Mouse (Mus musculus) lung, adult 18-20 months (tissue): ENCODE results near the gene Olfr1502.
"Not testable (repeated sequence)": the region's sequence is repeated elsewhere in the genome, so short reads cannot be mapped to it uniquely, and the experiment has no call there.

Experiments
- DNase-seq, 2 experiments: peaks; one replicate each; pipeline ENCODE4 v3.0.0; 2022; ENCODE audit warnings: mixed read lengths in 2 of 2

The Olfr1502 gene

DNA sequence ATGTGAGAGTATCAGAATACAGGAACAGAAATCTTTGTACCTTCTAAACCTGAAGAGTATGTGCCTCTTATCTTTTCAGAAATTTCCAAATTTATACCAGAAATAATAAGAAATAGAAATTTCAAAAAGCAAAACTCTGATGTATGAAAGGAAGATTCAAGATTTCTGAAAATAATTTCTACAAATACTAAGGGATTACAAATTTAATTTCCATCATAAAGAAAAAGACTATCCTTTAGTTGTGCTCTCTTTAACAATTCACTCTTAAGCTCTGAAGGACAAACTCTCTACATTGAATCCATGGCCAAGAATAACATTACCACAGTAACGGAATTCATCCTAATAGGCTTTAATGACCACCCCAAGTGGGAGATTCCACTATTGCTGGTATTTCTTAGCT, at the start of gene Olfr1502:
Gene Olfr1502, plus strand, starts transcription at position 301 of the 400 bp plus-strand sequence.
- no peak for DNase-seq

DNA sequence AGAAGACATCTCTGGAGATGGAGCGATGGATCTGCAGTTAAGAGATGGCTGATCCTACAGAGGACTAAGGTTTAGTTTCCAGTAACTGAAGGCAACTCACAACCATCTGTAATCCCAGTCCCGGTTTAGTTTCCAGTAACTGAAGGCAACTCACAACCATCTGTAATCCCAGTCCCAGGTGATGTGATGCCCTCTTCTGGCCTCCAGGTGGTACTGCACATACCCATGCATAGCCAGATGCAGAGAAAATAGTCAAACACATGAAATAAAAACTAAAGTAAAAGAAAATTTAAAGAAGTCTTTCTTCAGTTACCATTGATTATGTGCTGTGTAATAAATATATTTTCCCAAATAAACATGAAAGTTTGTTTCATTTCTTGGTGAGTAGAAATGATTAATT, 48.8 kb upstream of the Olfr1502 start:
- DNase-seq: no peak

DNA sequence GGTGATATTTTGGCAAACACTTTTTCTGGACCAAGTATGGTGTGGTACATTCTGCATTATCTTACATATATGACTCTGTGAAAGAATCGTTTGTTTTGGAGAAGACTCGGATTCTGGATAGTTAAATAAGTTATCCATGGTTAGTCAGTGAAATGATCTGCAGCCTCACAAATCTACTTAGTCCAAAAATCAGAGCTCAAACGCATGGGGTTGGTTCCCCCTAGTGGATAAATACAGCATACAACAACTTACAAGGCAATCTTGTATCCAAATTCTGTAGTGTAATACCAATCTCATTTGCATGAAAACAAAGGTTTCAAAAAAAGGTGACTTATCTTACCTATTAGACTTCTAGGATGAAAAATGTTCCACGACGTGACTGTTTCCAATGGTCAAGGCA, 42.8 kb upstream of the Olfr1502 start:
- DNase-seq: no peak

- no peak for DNase-seq
Measured at GRCm38 (mm10) chr19:13819347-13819746, 42.2 kb upstream of the Olfr1502 start, which contains the start of gene Olfr1499. Gene Olfr1499 (minus strand): TSS chr19:13819447.

DNA sequence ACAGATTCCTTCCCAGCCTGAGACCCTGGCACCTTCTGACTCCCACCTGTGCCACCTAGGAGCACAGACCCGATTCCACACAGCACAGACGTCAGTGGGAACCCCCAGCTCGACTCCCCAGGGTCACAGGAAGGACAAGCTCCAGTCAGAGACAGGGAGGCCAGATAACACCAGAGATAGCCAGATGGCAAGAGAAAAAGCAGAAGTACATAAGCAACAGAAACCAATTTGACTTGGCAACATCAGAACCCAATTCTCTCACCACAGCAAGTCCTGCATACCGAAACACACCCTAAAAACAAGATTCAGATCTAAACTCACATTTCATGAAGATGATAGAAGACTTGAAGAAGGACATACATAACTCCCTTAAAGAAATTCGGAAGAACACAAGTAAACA, 40.7 kb upstream of the Olfr1502 start:
- no peak for DNase-seq

DNA sequence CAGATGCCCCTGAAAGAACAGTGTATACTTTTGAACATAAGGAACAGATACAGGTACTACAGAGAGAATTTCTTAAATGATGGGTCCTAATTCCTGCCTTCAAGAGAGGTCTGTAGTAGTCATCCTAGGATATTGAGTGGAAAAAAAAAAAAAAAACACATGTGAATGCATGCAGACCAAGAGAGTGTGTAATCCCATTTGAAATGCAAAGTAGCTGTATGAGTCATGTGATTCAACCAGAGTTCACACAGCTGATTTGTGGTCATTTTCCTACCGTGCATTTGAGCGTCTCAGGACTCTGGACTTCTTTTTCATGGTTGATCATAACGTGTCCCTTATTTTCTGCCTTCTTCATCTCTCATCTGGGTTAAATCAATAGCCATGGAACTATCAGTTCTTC, 33.1 kb upstream of the Olfr1502 start:
- no peak for DNase-seq

- no peak for DNase-seq
Measured at GRCm38 (mm10) chr19:13830388-13830787, 31.2 kb upstream of the Olfr1502 start, which contains the start of gene Olfr1500. Gene Olfr1500 (minus strand): TSS chr19:13830488.

DNA sequence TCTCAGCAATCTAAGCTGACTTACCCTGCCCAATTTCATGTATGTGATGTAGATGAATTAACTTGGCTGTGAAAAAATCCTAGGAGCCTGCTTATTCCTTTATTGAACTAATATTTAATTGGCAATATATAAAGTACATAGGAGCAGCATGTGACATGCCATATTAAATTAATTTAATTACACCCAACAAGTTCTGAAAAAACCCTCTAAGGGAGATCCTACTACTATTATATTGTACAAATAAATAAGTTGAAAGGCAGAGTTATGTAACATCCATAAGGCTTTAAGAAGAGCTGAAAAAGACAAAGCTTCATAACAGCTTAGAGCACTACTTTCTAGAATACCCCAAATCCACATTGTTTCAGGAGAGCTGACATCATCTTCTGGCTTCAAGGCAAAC, 11.0 kb upstream of the Olfr1502 start, which contains the start of gene Olfr1501:
Gene Olfr1501, minus strand, starts transcription at position 101 of the 400 bp plus-strand sequence.
- not testable (repeated sequence) for DNase-seq

DNA sequence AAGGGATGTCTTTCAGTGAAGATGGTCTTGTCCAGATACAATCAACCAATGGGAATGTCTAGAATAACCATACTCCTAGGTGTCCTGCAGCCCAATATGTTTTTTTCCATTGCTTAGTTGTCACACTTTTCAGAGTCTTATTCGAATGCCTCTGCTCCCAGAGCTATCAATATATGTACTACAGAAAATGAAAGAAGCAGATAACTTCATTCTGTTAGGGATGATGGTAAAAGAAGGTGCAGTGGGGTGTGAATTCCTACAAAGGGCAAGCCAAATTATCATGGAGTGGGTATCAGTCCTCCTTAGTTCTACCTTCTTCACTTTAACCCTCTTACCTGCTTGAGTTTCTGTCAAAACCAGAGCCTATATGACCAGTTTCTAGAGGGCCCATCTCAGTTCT, 36.2 kb downstream of the Olfr1502 start, which contains the start of gene Olfr1504:
Gene Olfr1504, minus strand, starts transcription at position 101 of the 400 bp plus-strand sequence.
- no peak for DNase-seq
